Mouse (Mus musculus) stomach, embryonic 16.5 days (tissue): ENCODE results near the gene Gramd1b. TPM values are rescaled to one million over a fixed set of nuclear protein-coding genes. Genes with fewer than 3 reads are reported as not detected.

ENCODE experiments used
- ATAC-seq: fragments of 200-750 bp; cut with Nextera tagmentation; 2 replicates; pipeline ENCODE4 v1.8.0; 2017; ENCODE audit warnings: moderate number of reproducible peaks, moderate TSS enrichment; ENCODE audit not compliant: insufficient read depth, low FRiP score
- H3K27ac ChIP-seq: fragments of 300-500 bp; sonication (generic); 2 replicates; pipeline ENCODE4 v1.5.1; 2014; ENCODE audit warnings: low read length
- H3K27me3 ChIP-seq: fragments of 300-500 bp; sonication (generic); 2 replicates; pipeline ENCODE4 v1.6.1; 2014; ENCODE audit warnings: low read length, control low read depth, mixed read lengths; ENCODE audit not compliant: control insufficient read depth, insufficient read depth
- H3K36me3 ChIP-seq: fragments of 300-500 bp; sonication (generic); 2 replicates; pipeline ENCODE4 v1.6.1; 2014; ENCODE audit warnings: low read length; ENCODE audit not compliant: control insufficient read depth, insufficient read depth
- H3K4me1 ChIP-seq: fragments of 300-500 bp; sonication (generic); 2 replicates; pipeline ENCODE4 v1.6.1; 2014; ENCODE audit warnings: low read length, control low read depth, mixed read lengths; ENCODE audit not compliant: control insufficient read depth, insufficient read depth
- H3K4me2 ChIP-seq: fragments of 300-500 bp; sonication (generic); 2 replicates; pipeline ENCODE4 v1.6.1; 2014; ENCODE audit warnings: low read depth, low read length, mixed read lengths
- H3K4me3 ChIP-seq: fragments of 300-500 bp; sonication (generic); replicated peaks from 2 replicates; pipeline ENCODE4 v1.5.1; 2014; ENCODE audit warnings: mild to moderate bottlenecking, low read length
- H3K9ac ChIP-seq: fragments of 300-500 bp; sonication (generic); 2 replicates; pipeline ENCODE4 v1.6.1; 2014; ENCODE audit warnings: low read length
- H3K9me3 ChIP-seq: fragments of 300-500 bp; sonication (generic); replicated peaks from 2 replicates; pipeline ENCODE4 v1.6.1; 2016; ENCODE audit warnings: low read length, control low read depth; ENCODE audit not compliant: control insufficient read depth
- WGBS: fragments of 180-500 bp; shearing (Covaris S2); extraction: QIAGEN DNeasy Blood & Tissue Kit; methylation state at CpG from one replicate; pipeline ENCODE4 v1.1.7; 2014; 5-methylcytosine and 5-hydroxymethylcytosine counted together
- polyA plus RNA-seq: library from polyadenylated mRNA; unstranded; fragments of >200 nt; fragmentation: Nextera tagmentation; extraction: Ambion mirVana; gene quantifications from 2 replicates; pipeline ENCODE4 v1.2.1, GENCODE M21; 2015

Gramd1b gene
- polyA plus RNA-seq, 1 experiment from 2014 or later: 4.9 TPM

GRCm38 (mm10) chr9:40414498-40414903 lies 116.7 kb downstream of the Gramd1b start:
- WGBS: 2% methylated on average over 15 of the region's 15 CpGs
- H3K4me2 ChIP-seq: peak overlapping the region; percentile 85
- peak overlapping the region; percentile 39; the same call in 1 of the 2 replicates for H3K27ac ChIP-seq
- peak overlapping the region; percentile 83 for H3K9ac ChIP-seq
- peak overlapping the region; percentile 66 for H3K4me3 ChIP-seq
- no peaks in the 10 kb centered on the region for H3K27me3 ChIP-seq
- peak; percentile 66; the same call in 1 of the 2 replicates for ATAC-seq
- H3K4me1 ChIP-seq: no peaks in the 10 kb centered on the region
- no peaks in the 10 kb centered on the region for H3K36me3 ChIP-seq
- no peaks in the 10 kb centered on the region for H3K9me3 ChIP-seq

- Histone ChIP-seq H3K4me2 (no peak overlapping the region), H3K27me3 (no peaks in the 10 kb centered on the region), H3K9ac (no peak overlapping the region), H3K9me3 (no peaks in the 10 kb centered on the region), H3K4me3 (no peak overlapping the region), H3K36me3 (no peaks in the 10 kb centered on the region), H3K4me1 (no peaks in the 10 kb centered on the region), H3K27ac (no peak overlapping the region)
- peak; percentile 26; the same call in 1 of the 2 replicates for ATAC-seq
- WGBS: 75% methylated on average over 4 of the region's 4 CpGs
These were observed 117.6 kb downstream of the Gramd1b start for GRCm38 (mm10) chr9:40413601-40414000.

GRCm38 (mm10) chr9:40412931-40413330 lies 118.3 kb downstream of the Gramd1b start:
- WGBS: 86% methylated on average over 14 of the region's 14 CpGs
- no peaks in the 10 kb centered on the region for H3K27me3 ChIP-seq
- no peak overlapping the region for H3K4me3 ChIP-seq
- no peak for ATAC-seq
- no peak overlapping the region for H3K9ac ChIP-seq
- H3K4me1 ChIP-seq: no peaks in the 10 kb centered on the region
- H3K4me2 ChIP-seq: no peak overlapping the region
- H3K9me3 ChIP-seq: no peaks in the 10 kb centered on the region
- no peak overlapping the region for H3K27ac ChIP-seq
- no peaks in the 10 kb centered on the region for H3K36me3 ChIP-seq

- Histone ChIP-seq H3K4me1 (no peaks in the 10 kb centered on the region), H3K4me3 (no peak overlapping the region), H3K4me2 (no peak overlapping the region), H3K9me3 (no peaks in the 10 kb centered on the region), H3K27me3 (no peaks in the 10 kb centered on the region), H3K27ac (no peak overlapping the region), H3K9ac (no peak overlapping the region), H3K36me3 (no peaks in the 10 kb centered on the region)
- no peak for ATAC-seq
- 88% methylated on average over 4 of the region's 4 CpGs for WGBS
These were observed 118.9 kb downstream of the Gramd1b start for GRCm38 (mm10) chr9:40412246-40412645.

GRCm38 (mm10) chr9:40410895-40411294 lies 120.3 kb downstream of the Gramd1b start:
- WGBS: 94% methylated on average over 3 of the region's 3 CpGs
- no peaks in the 10 kb centered on the region for H3K4me1 ChIP-seq
- H3K4me3 ChIP-seq: no peak overlapping the region
- no peak for ATAC-seq
- H3K36me3 ChIP-seq: no peaks in the 10 kb centered on the region
- no peak overlapping the region for H3K9ac ChIP-seq
- no peak overlapping the region for H3K27ac ChIP-seq
- no peaks in the 10 kb centered on the region for H3K27me3 ChIP-seq
- H3K9me3 ChIP-seq: no peaks in the 10 kb centered on the region
- no peak overlapping the region for H3K4me2 ChIP-seq

- WGBS: 58% methylated on average over 2 of the region's 2 CpGs
- no peak overlapping the region for H3K9ac ChIP-seq
- no peaks in the 10 kb centered on the region for H3K27me3 ChIP-seq
- ATAC-seq: no peak
- no peaks in the 10 kb centered on the region for H3K36me3 ChIP-seq
- no peak overlapping the region for H3K27ac ChIP-seq
- no peak overlapping the region for H3K4me2 ChIP-seq
- H3K4me3 ChIP-seq: no peak overlapping the region
- no peaks in the 10 kb centered on the region for H3K4me1 ChIP-seq
- no peaks in the 10 kb centered on the region for H3K9me3 ChIP-seq
These were observed 122.1 kb downstream of the Gramd1b start for GRCm38 (mm10) chr9:40409071-40409470.

- H3K27ac ChIP-seq: no peak overlapping the region
These were observed 122.8 kb downstream of the Gramd1b start for GRCm38 (mm10) chr9:40408415-40408814.

GRCm38 (mm10) chr9:40407876-40408275 lies 123.3 kb downstream of the Gramd1b start:
- Histone ChIP-seq H3K9me3 (no peaks in the 10 kb centered on the region), H3K27me3 (no peaks in the 10 kb centered on the region), H3K27ac (no peak overlapping the region), H3K9ac (no peak overlapping the region), H3K4me1 (no peaks in the 10 kb centered on the region), H3K4me3 (no peak overlapping the region), H3K4me2 (no peak overlapping the region), H3K36me3 (no peaks in the 10 kb centered on the region)
- whole genome bisulfite sequencing: 75% methylated on average over 5 of the region's 5 CpGs
- ATAC-seq: no peak

More at GRCm38 (mm10) chr9:40408415-40408814, 122.8 kb downstream of the Gramd1b start:
- ATAC-seq: no peak
- Histone ChIP-seq H3K36me3 (no peaks in the 10 kb centered on the region), H3K9ac (no peak overlapping the region), H3K9me3 (no peaks in the 10 kb centered on the region), H3K4me1 (no peaks in the 10 kb centered on the region), H3K27me3 (no peaks in the 10 kb centered on the region), H3K4me2 (no peak overlapping the region), H3K4me3 (no peak overlapping the region)
- WGBS: 65% methylated on average over 3 of the region's 3 CpGs

GRCm38 (mm10) chr9:40405804-40406203 lies 125.4 kb downstream of the Gramd1b start:
- Histone ChIP-seq H3K4me1 (no peaks in the 10 kb centered on the region), H3K27ac (no peak overlapping the region), H3K36me3 (no peaks in the 10 kb centered on the region), H3K27me3 (no peaks in the 10 kb centered on the region), H3K4me2 (no peak overlapping the region), H3K4me3 (no peak overlapping the region), H3K9me3 (no peaks in the 10 kb centered on the region), H3K9ac (no peak overlapping the region)
- WGBS: 48% methylated on average over 6 of the region's 6 CpGs
- no peak for ATAC-seq

GRCm38 (mm10) chr9:40405263-40405662 lies 125.9 kb downstream of the Gramd1b start:
- no peak overlapping the region for H3K4me2 ChIP-seq
- no peaks in the 10 kb centered on the region for H3K9me3 ChIP-seq
- no peak overlapping the region for H3K4me3 ChIP-seq
- no peak overlapping the region for H3K9ac ChIP-seq
- 70% methylated on average over 5 of the region's 5 CpGs for WGBS
- H3K27me3 ChIP-seq: no peaks in the 10 kb centered on the region
- no peak for ATAC-seq
- H3K27ac ChIP-seq: no peak overlapping the region
- H3K4me1 ChIP-seq: no peaks in the 10 kb centered on the region
- no peaks in the 10 kb centered on the region for H3K36me3 ChIP-seq
